Mouse (Mus musculus) liver, postnatal 0 days (tissue): Measurements from ENCODE around the gene Pde8a. TPM values are rescaled to one million over a fixed set of nuclear protein-coding genes. Genes with fewer than 3 reads are reported as not detected.

Experiments
- ATAC-seq: fragments of 200-750 bp; cut with Nextera tagmentation; 2 replicates; pipeline ENCODE4 v1.8.0; 2017; ENCODE audit warnings: mild to moderate bottlenecking, moderate library complexity
- DNase-seq: peaks from one replicate; pipeline ENCODE4 v3.0.0-alpha.2; 2016
- H3K27ac ChIP-seq: fragments of 300-500 bp; sonication (generic); 2 replicates; pipeline ENCODE4 v1.5.1; 2014; ENCODE audit warnings: antibody characterized with exemption, moderate library complexity, mild to moderate bottlenecking, low read depth
- H3K27me3 ChIP-seq: fragments of 300-500 bp; sonication (generic); 2 replicates; pipeline ENCODE4 v1.6.1; 2014; ENCODE audit warnings: low read length, control low read depth, mixed read lengths; ENCODE audit not compliant: insufficient read depth
- H3K36me3 ChIP-seq: fragments of 300-500 bp; sonication (generic); replicated peaks from 2 replicates; pipeline ENCODE4 v1.6.1; 2014; ENCODE audit warnings: mild to moderate bottlenecking, control low read depth, low read length, moderate library complexity, mixed read lengths; ENCODE audit not compliant: insufficient read depth
- H3K4me1 ChIP-seq: fragments of 300-500 bp; sonication (generic); 2 replicates; pipeline ENCODE4 v1.6.1; 2014; ENCODE audit warnings: antibody characterized with exemption, mild to moderate bottlenecking, control low read depth; ENCODE audit not compliant: insufficient read depth
- H3K4me2 ChIP-seq: fragments of 300-500 bp; sonication (generic); 2 replicates; pipeline ENCODE4 v1.6.1; 2014; ENCODE audit warnings: low read depth, mild to moderate bottlenecking, low read length, moderate library complexity, mixed read lengths
- H3K4me3 ChIP-seq: fragments of 300-500 bp; sonication (generic); 2 replicates; pipeline ENCODE4 v1.5.1; 2014; ENCODE audit warnings: low read depth, low read length
- H3K9ac ChIP-seq: fragments of 300-500 bp; sonication (generic); replicated peaks from 2 replicates; pipeline ENCODE4 v1.6.1; 2014; ENCODE audit warnings: mild to moderate bottlenecking, moderate library complexity
- H3K9me3 ChIP-seq: fragments of 300-500 bp; sonication (generic); 2 replicates; pipeline ENCODE4 v1.6.1; 2016; ENCODE audit warnings: mild to moderate bottlenecking, control low read depth, low read length, mixed read lengths
- CTCF ChIP-seq: sonication (generic); IDR thresholded peaks from 2 replicates; pipeline ENCODE4 v1.5.1; 2016; ENCODE audit warnings: antibody characterized with exemption, low read depth
- EP300 ChIP-seq: IDR thresholded peaks from 2 replicates; pipeline ENCODE4 v1.6.1; 2016; ENCODE audit warnings: antibody characterized with exemption, low read depth, mild to moderate bottlenecking
- WGBS: fragments of 180-500 bp; shearing (Covaris S2); extraction: QIAGEN DNeasy Blood & Tissue Kit; methylation state at CpG from one replicate; pipeline ENCODE4 v1.1.7; 2014; ENCODE audit not compliant: insufficient replicate concordance; 5-methylcytosine and 5-hydroxymethylcytosine counted together
- polyA plus RNA-seq: library from polyadenylated mRNA; unstranded; fragments of >200 nt; fragmentation: Nextera tagmentation; extraction: Ambion mirVana; gene quantifications from 2 replicates; pipeline ENCODE4 v1.2.1, GENCODE M21; 2015

Gene Pde8a
- polyA plus RNA-seq, 1 experiment from 2014 or later: 3.4 TPM

DNA sequence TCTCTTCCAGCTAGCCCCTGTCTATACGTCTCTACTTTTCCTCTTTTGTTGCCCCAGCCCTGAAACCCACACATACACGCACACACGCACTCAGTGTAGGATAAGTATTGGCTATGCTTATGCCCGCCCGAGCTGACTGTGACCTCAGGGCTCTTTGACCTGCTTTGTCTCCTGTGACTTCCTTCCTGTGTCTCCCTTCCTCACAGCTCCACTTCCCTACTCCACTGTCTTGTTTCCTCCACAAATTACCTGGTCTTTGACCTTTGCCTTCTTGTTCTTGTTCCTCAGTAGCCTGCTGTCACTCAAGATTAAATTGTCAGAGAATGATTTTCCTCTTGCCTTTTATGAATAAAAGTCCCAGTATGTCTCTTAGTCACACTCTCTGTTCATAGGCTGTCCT is 90.7 kb downstream of the Pde8a start:
- H3K27me3 ChIP-seq: no peaks in the 10 kb centered on the region
- ATAC-seq (no peak), DNase-seq (no peak)
- H3K36me3 ChIP-seq: no peaks in the 10 kb centered on the region
- H3K4me2 ChIP-seq: no peak overlapping the region
- no peaks in the 10 kb centered on the region for H3K4me1 ChIP-seq
- no peak overlapping the region for H3K4me3 ChIP-seq
- H3K9me3 ChIP-seq: no peaks in the 10 kb centered on the region
- 71% methylated on average over 5 of the region's 5 CpGs for WGBS
- H3K9ac ChIP-seq: no peak overlapping the region
- TF ChIP-seq CTCF (no peak), EP300 (no peak)
- no peak overlapping the region for H3K27ac ChIP-seq

- ATAC-seq (no peak), DNase-seq (no peak)
- WGBS: 83% methylated on average over 5 of the region's 5 CpGs
- H3K4me1 ChIP-seq: no peaks in the 10 kb centered on the region
- no peaks in the 10 kb centered on the region for H3K36me3 ChIP-seq
- no peak overlapping the region for H3K27ac ChIP-seq
- TF ChIP-seq CTCF: no peak
- no peak for TF ChIP-seq EP300
- H3K27me3 ChIP-seq: no peaks in the 10 kb centered on the region
- H3K4me3 ChIP-seq: no peak overlapping the region
- no peak overlapping the region for H3K9ac ChIP-seq
- no peak overlapping the region for H3K4me2 ChIP-seq
- H3K9me3 ChIP-seq: no peaks in the 10 kb centered on the region
Measured at GRCm38 (mm10) chr7:81304675-81305074, 91.3 kb downstream of the Pde8a start.

- Histone ChIP-seq H3K9me3 (no peaks in the 10 kb centered on the region), H3K27ac (no peak overlapping the region), H3K27me3 (no peaks in the 10 kb centered on the region), H3K36me3 (0 out of 2 replicates have a peak, but pooled peaks cover 2% of the 10 kb centered on the region), H3K9ac (no peak overlapping the region), H3K4me2 (no peak overlapping the region), H3K4me1 (no peaks in the 10 kb centered on the region), H3K4me3 (no peak overlapping the region)
- WGBS: 73% methylated on average over 8 of the region's 8 CpGs
- TF ChIP-seq EP300 (no peak), CTCF (no peak)
- DNase-seq (no peak), ATAC-seq (no peak)
Measured at GRCm38 (mm10) chr7:81307735-81308134, 94.3 kb downstream of the Pde8a start.

DNA sequence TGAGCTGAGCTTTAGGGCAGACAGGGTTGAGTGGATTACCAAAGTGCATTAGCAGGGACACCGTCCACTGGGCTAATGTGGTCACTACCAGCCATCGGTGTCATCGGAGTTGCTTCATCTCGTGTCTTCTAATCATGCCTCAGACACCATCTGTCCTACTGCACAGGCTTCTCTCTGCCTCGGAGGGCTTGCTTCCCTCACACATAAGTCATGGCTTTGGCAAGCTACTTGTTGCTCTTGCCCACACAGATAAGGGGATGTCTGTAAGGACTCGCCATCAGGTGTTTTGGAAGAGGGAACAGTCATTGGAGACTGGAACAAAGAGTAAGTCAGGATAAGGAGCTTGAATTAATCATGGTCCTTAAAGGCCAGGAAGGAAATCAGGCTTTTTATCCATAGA is 95.9 kb downstream of the Pde8a start:
- Histone ChIP-seq H3K36me3 (0 out of 2 replicates have a peak, but pooled peaks cover 2% of the 10 kb centered on the region), H3K27ac (no peak overlapping the region), H3K9me3 (no peaks in the 10 kb centered on the region), H3K4me3 (no peak overlapping the region), H3K4me1 (no peaks in the 10 kb centered on the region), H3K27me3 (no peaks in the 10 kb centered on the region), H3K9ac (no peak overlapping the region), H3K4me2 (no peak overlapping the region)
- ATAC-seq (no peak), DNase-seq (no peak)
- WGBS: 77% methylated on average over 6 of the region's 6 CpGs
- no peak for TF ChIP-seq EP300
- TF ChIP-seq CTCF: no peak

GRCm38 (mm10) chr7:81311130-81311529 is 97.7 kb downstream of the Pde8a start:
- 64% methylated on average over 1 of the region's 1 CpGs for WGBS
- ATAC-seq: no peak
- H3K27me3 ChIP-seq: no peaks in the 10 kb centered on the region
- no peak for DNase-seq
- no peak overlapping the region for H3K9ac ChIP-seq
- H3K9me3 ChIP-seq: no peaks in the 10 kb centered on the region
- H3K4me3 ChIP-seq: no peak overlapping the region
- TF ChIP-seq EP300: no peak
- TF ChIP-seq CTCF: no peak
- H3K4me2 ChIP-seq: no peak overlapping the region
- H3K36me3 ChIP-seq: 0 out of 2 replicates have a peak, but pooled peaks cover 2% of the 10 kb centered on the region
- H3K27ac ChIP-seq: no peak overlapping the region
- H3K4me1 ChIP-seq: no peaks in the 10 kb centered on the region

DNA sequence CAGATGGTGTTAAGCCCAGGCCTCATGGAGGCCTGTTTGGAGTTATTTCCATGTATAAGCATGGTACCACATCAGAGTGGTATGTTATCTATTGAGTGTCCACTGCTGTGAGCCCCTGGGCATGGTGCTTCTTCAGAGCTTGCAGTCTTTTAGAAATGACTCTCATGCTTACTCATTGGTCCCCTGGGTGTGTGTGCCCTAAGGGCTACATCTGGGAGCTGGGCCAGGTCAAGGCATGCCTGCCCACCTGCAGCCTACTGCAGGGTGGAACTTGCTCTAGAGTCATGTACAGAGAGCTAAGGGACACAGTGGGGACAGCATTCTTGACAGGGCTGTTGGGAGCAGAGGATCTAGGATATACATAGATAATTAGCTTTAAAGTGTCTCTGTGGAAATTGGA is 98.2 kb downstream of the Pde8a start:
- Histone ChIP-seq H3K9me3 (no peaks in the 10 kb centered on the region), H3K27me3 (no peaks in the 10 kb centered on the region), H3K27ac (no peak overlapping the region), H3K36me3 (0 out of 2 replicates have a peak, but pooled peaks cover 2% of the 10 kb centered on the region), H3K4me2 (no peak overlapping the region), H3K4me1 (no peaks in the 10 kb centered on the region), H3K4me3 (no peak overlapping the region), H3K9ac (no peak overlapping the region)
- no peak for TF ChIP-seq EP300
- TF ChIP-seq CTCF: no peak
- no peak for ATAC-seq
- no peak for DNase-seq

DNA sequence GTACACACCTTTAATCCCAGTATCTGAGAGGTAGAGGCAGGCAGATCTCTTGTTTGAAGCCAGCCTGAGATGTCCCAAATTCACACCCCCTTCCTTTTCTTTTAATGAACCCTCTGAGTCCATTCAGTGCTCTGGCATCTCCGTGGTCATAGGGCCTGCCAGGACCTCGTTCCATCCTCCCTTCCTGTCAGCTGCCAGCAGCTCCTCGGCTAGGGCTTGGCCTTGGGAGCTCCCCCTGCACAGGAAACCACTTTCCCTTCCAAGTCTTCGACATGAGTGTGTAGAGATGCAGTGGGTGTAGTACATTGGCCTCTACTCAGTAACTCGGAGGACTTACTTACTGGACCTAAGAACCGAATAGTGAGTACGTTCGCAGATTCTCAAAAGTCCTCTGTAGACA is 102.2 kb downstream of the Pde8a start:
- no peak overlapping the region for H3K4me2 ChIP-seq
- H3K9me3 ChIP-seq: no peaks in the 10 kb centered on the region
- WGBS: 58% methylated on average over 8 of the region's 8 CpGs
- no peak overlapping the region for H3K4me3 ChIP-seq
- no peaks in the 10 kb centered on the region for H3K27me3 ChIP-seq
- no peaks in the 10 kb centered on the region for H3K4me1 ChIP-seq
- H3K36me3 ChIP-seq: 0 out of 2 replicates have a peak, but pooled peaks cover 8% of the 10 kb centered on the region
- H3K9ac ChIP-seq: no peak overlapping the region
- H3K27ac ChIP-seq: no peak overlapping the region
- TF ChIP-seq CTCF (no peak), EP300 (no peak)
- ATAC-seq (no peak), DNase-seq (no peak)
